Mouse (Mus musculus) spleen, adult 2 months (tissue): ENCODE measurements around the gene Fam160b1. TPM values are rescaled to one million over a fixed set of nuclear protein-coding genes. Genes with fewer than 3 reads are reported as not detected.

Source experiments
- DNase-seq, 2 experiments: peaks; one replicate each; pipeline versions ENCODE4 v3.0.0 to v3.0.0-alpha.2; 2012 to 2021; ENCODE audit warnings: low spot score in 2 of 2, low read depth in 1 of 2
- H3K27ac ChIP-seq: fragments of 200-500 bp; 2 replicates; pipeline ENCODE4 v1.5.1; 2012; ENCODE audit warnings: low read length, inconsistent platforms; ENCODE audit not compliant: insufficient read depth
- H3K27me3 ChIP-seq: fragments of 200-500 bp; 2 replicates; pipeline ENCODE4 v1.6.1; 2012; ENCODE audit warnings: mild to moderate bottlenecking, moderate library complexity, low read length, inconsistent platforms; ENCODE audit not compliant: control insufficient read depth, insufficient read depth
- H3K36me3 ChIP-seq: fragments of 200-500 bp; 2 replicates; pipeline ENCODE4 v1.6.1; 2012; ENCODE audit warnings: mild to moderate bottlenecking, low read length, inconsistent platforms; ENCODE audit not compliant: control insufficient read depth, insufficient read depth
- H3K4me1 ChIP-seq: fragments of 200-500 bp; 2 replicates; pipeline ENCODE4 v1.6.1; 2011; ENCODE audit warnings: inconsistent platforms; ENCODE audit not compliant: control insufficient read depth, insufficient read depth, insufficient read length
- H3K4me3 ChIP-seq: fragments of 200-500 bp; 2 replicates; pipeline ENCODE4 v1.5.1; 2011; ENCODE audit warnings: mild to moderate bottlenecking, inconsistent platforms; ENCODE audit not compliant: insufficient read depth, insufficient read length; ENCODE audit errors: extremely low read depth
- CTCF ChIP-seq: fragments of 200-500 bp; IDR thresholded peaks from 2 replicates; pipeline ENCODE4 v1.5.1; 2011; ENCODE audit warnings: mild to moderate bottlenecking, inconsistent platforms; ENCODE audit not compliant: insufficient read depth, insufficient read length, insufficient replicate concordance; ENCODE audit errors: extremely low read depth
- POLR2A ChIP-seq: fragments of 200-500 bp; IDR thresholded peaks from 2 replicates; pipeline ENCODE4 v1.6.1; 2011; ENCODE audit warnings: low read depth, low read length, inconsistent platforms
- WGBS: fragments of 180-500 bp; shearing (Covaris S2); methylation state at CpG from one replicate; pipeline ENCODE4 v1.1.7; 2018; 5-methylcytosine and 5-hydroxymethylcytosine counted together
- polyA plus RNA-seq: library from polyadenylated mRNA; depleted of rRNA; stranded (reverse); fragments of >200 nt; gene quantifications from 2 replicates; pipeline ENCODE4 v1.2.3, GENCODE M21; 2012

Gene Fam160b1
- polyA plus RNA-seq, 1 experiment: 7.9 TPM

DNA sequence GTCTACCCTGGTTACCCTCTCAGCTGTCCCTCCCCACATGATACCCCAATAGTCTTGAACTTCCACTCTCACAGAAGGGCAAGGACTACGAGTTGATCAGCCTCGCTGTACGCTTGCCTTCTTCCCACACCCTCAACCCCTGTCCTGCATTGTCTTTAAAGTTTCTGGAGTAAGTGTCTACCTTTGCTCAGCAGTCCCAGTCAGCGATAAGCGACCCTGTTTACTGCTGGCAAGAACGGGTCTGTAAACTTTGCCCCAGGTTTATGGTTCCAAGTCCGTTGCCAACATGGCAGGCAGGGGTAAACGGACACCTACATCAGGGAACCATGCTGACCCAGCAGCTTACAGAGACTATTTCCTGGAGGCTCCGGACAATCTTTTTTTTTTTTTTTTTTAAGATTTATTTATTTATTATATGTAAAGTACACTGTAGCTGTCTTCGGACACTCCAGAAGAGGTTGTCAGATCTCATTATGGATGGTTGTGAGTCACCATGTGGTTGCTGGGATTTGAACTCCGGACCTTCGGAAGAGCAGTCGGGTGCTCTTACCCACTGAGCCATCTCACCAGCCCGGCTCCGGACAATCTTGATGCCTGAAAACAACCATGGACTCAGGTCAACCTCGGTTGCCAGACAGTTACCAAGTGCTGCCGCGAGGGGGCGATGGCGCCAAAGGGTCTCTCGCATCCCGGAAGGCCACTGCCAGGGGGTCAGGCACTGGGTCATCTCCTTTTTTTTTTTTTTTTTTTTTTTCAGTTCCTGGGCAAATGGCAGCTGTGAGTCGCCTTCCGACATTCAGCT, 43.4 kb downstream of the Fam160b1 start:
- no peaks in the 10 kb centered on the region for H3K36me3 ChIP-seq
- DNase-seq: peak; percentile 15 to 64
- no peaks in the 10 kb centered on the region for H3K4me1 ChIP-seq
- H3K4me3 ChIP-seq: no peak overlapping the region
- TF ChIP-seq POLR2A (no peak), CTCF (peak; percentile 89)
- H3K27ac ChIP-seq: no peak overlapping the region
- WGBS: 31% methylated on average over 24 of the region's 24 CpGs
- no peaks in the 10 kb centered on the region for H3K27me3 ChIP-seq

DNA sequence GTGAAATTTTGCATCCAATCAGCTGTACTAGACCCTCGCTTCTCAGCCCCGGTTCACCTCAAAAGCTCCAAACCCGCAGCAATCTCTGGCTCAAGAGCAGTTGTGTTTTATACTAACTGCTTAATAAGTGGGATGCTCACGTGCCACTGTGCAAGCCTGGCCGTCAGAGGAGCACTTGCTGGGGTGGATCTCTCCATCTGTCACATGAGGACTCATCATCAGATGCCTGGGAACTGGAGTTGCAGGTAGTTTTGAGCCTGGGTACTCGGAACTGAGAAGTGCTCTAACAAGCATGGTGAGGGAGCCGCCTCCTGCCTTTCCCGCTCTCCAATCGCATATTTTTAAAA, 44.0 kb downstream of the Fam160b1 start:
- DNase-seq: no peak
- Histone ChIP-seq H3K4me1 (no peaks in the 10 kb centered on the region), H3K27me3 (no peaks in the 10 kb centered on the region), H3K27ac (no peak overlapping the region), H3K36me3 (no peaks in the 10 kb centered on the region), H3K4me3 (no peak overlapping the region)
- TF ChIP-seq CTCF (no peak), POLR2A (no peak)
- 47% methylated on average over 9 of the region's 9 CpGs for WGBS

GRCm38 (mm10) chr19:57407947-57408346, 47.5 kb downstream of the Fam160b1 start:
- no peak for TF ChIP-seq POLR2A
- no peak for TF ChIP-seq CTCF
- peaks cover 10% of the 10 kb centered on the region for H3K4me1 ChIP-seq
- no peak for DNase-seq
- no peaks in the 10 kb centered on the region for H3K36me3 ChIP-seq
- H3K27me3 ChIP-seq: no peaks in the 10 kb centered on the region
- H3K4me3 ChIP-seq: no peak overlapping the region
- H3K27ac ChIP-seq: no peak overlapping the region
- WGBS: 92% methylated on average over 1 of the region's 1 CpGs

- no peaks in the 10 kb centered on the region for H3K27me3 ChIP-seq
- TF ChIP-seq POLR2A (no peak), CTCF (no peak)
- H3K4me3 ChIP-seq: peak overlapping the region; percentile 39
- peaks cover 11% of the 10 kb centered on the region for H3K4me1 ChIP-seq
- WGBS: 8% methylated on average over 29 of the region's 29 CpGs
- peak overlapping the region; percentile 52; the same call in 1 of the 2 replicates for H3K27ac ChIP-seq
- no peaks in the 10 kb centered on the region for H3K36me3 ChIP-seq
- DNase-seq: peak; percentile 18 to 39
These were observed 51.1 kb downstream of the Fam160b1 start for GRCm38 (mm10) chr19:57411375-57412196.

DNA sequence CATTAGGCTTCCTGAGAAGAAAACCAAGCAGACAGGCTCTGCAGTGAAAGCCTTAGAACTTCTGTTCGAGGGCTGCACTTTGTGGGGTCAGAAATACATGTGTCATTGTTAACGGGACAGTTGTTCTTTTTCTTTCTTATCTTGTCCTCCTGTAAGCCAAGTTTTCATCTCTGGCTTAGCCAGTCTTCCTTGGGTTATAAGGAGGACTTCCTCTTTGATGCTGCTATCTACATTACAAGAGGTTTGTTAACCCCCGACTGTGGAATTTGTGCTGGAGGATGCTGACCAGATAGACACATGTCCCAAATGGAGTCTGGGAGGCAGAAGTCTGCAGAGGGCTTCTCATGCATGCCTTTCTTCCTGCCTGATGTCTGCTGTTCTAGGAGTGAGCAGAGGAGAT, 52.7 kb downstream of the Fam160b1 start:
- Histone ChIP-seq H3K4me3 (no peak overlapping the region), H3K27me3 (no peaks in the 10 kb centered on the region), H3K36me3 (no peaks in the 10 kb centered on the region), H3K27ac (no peak overlapping the region), H3K4me1 (peaks cover 11% of the 10 kb centered on the region)
- TF ChIP-seq POLR2A (no peak), CTCF (no peak)
- 17% methylated on average over 3 of the region's 3 CpGs for WGBS
- no peak for DNase-seq

- H3K4me1 ChIP-seq: peaks cover 11% of the 10 kb centered on the region
- no peak overlapping the region for H3K27ac ChIP-seq
- no peak for DNase-seq
- TF ChIP-seq CTCF (no peak), POLR2A (no peak)
- no peak overlapping the region for H3K4me3 ChIP-seq
- H3K27me3 ChIP-seq: no peaks in the 10 kb centered on the region
- 86% methylated on average over 6 of the region's 6 CpGs for WGBS
- H3K36me3 ChIP-seq: no peaks in the 10 kb centered on the region
These were observed 53.4 kb downstream of the Fam160b1 start for GRCm38 (mm10) chr19:57413918-57414317.

DNA sequence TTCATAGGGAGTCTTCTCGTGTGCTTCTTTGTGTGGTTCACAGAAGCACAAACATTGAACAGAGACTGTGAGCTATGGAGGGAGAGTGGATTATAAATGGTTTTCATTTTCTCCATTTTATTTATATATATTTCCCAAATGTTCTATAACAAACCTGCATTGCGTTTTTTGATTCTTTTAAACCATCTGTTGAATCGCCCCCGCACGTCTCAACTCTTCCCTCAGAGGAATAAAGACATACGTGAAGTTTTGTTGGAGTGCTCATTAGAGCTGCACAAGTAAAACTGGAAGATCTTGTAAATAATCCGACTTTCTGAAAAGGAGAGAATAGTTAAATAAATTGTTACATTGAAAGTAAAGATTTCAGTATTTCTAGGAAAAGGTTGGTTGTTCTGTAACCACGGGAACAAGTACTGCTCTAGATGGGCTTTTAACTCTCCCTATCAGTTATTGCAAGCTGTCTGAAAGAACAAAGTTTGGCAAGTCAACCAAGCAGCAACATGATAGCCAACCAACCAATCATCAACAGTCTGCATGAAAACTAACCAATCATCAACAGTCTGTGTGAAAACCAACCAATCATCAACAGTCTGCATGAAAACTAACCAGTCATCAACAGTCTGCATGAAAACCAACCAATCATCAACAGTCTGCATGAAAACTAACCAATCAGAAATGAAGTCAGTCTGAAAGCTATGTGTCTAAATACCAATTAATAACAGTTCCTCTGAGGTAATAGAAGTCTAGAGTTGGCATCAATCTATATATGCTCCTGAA, 54.7 kb downstream of the Fam160b1 start:
- TF ChIP-seq POLR2A (no peak), CTCF (no peak)
- Histone ChIP-seq H3K27me3 (no peaks in the 10 kb centered on the region), H3K27ac (no peak overlapping the region), H3K36me3 (no peaks in the 10 kb centered on the region), H3K4me3 (no peak overlapping the region), H3K4me1 (peaks cover 11% of the 10 kb centered on the region)
- no peak for DNase-seq
- 91% methylated on average over 8 of the region's 8 CpGs for WGBS
